Mouse (Mus musculus) hindbrain, embryonic 11.5 days (tissue): ENCODE results near the gene Nploc4. TPM values are rescaled to one million over a fixed set of nuclear protein-coding genes. Genes with fewer than 3 reads are reported as not detected.

ENCODE experiments used
- ATAC-seq: fragments of 200-750 bp; cut with Nextera tagmentation; 2 replicates; pipeline ENCODE4 v1.8.0; 2017; ENCODE audit warnings: mild to moderate bottlenecking, moderate TSS enrichment, moderate library complexity; ENCODE audit not compliant: low FRiP score
- DNase-seq: peaks from one replicate; pipeline ENCODE4 v3.0.0-alpha.2; 2015; ENCODE audit warnings: low spot score
- H3K27ac ChIP-seq: fragments of 300-500 bp; sonication (generic); 2 replicates; pipeline ENCODE4 v1.5.1; 2014; ENCODE audit warnings: mild to moderate bottlenecking, low read depth, low read length
- H3K27me3 ChIP-seq: fragments of 300-500 bp; sonication (generic); 2 replicates; pipeline ENCODE4 v1.6.1; 2014; ENCODE audit warnings: mild to moderate bottlenecking, low read length, moderate library complexity, mixed read lengths; ENCODE audit not compliant: control insufficient read depth, insufficient read depth
- H3K36me3 ChIP-seq: fragments of 300-500 bp; sonication (generic); 2 replicates; pipeline ENCODE4 v1.6.1; 2014; ENCODE audit warnings: mild to moderate bottlenecking, low read length, moderate library complexity, mixed read lengths; ENCODE audit not compliant: control insufficient read depth, insufficient read depth
- H3K4me1 ChIP-seq: fragments of 300-500 bp; sonication (generic); replicated peaks from 2 replicates; pipeline ENCODE4 v1.6.1; 2014; ENCODE audit warnings: low read length, mixed read lengths; ENCODE audit not compliant: control insufficient read depth, insufficient read depth
- H3K4me2 ChIP-seq: fragments of 300-500 bp; sonication (generic); replicated peaks from 2 replicates; pipeline ENCODE4 v1.6.1; 2014; ENCODE audit warnings: mild to moderate bottlenecking, low read depth, low read length
- H3K4me3 ChIP-seq: fragments of 300-500 bp; sonication (generic); 2 replicates; pipeline ENCODE4 v1.5.1; 2014; ENCODE audit warnings: low read depth, low read length
- H3K9ac ChIP-seq: fragments of 300-500 bp; sonication (generic); 2 replicates; pipeline ENCODE4 v1.6.1; 2014; ENCODE audit warnings: low read depth, low read length
- H3K9me3 ChIP-seq: fragments of 300-500 bp; sonication (generic); 2 replicates; pipeline ENCODE4 v1.6.1; 2016; ENCODE audit warnings: low read length; ENCODE audit not compliant: control insufficient read depth
- WGBS: fragments of 180-500 bp; shearing (Covaris S2); extraction: QIAGEN DNeasy Blood & Tissue Kit; methylation state at CpG from one replicate; pipeline ENCODE4 v1.1.7; 2014; 5-methylcytosine and 5-hydroxymethylcytosine counted together
- polyA plus RNA-seq: library from polyadenylated mRNA; unstranded; fragments of >200 nt; fragmentation: Nextera tagmentation; extraction: Ambion mirVana; gene quantifications from 2 replicates; pipeline ENCODE4 v1.2.1, GENCODE M21; 2014

Gene Nploc4
- polyA plus RNA-seq, 1 experiment from 2014 or later, result 37.5 TPM

DNA sequence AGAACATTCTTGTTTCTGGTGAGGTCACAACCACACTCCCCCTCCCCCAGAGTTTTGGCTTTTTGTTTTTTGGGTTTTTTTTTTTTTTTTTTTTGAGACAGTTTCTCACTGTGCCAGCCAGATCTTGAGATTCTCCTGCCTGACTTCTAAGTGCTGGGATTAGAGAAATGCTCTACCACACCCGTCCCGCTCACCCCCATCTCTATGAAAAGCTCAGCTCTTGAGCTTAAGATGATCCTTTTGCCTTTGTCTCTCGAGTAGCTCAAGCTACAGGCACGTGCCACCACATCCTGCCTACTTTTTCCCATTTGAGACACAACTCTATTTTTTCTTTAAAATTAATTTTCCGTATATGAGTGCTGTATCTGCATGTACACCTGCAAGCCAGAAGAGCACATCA lies 26.9 kb upstream of the Nploc4 start:
- ATAC-seq, result no peak

DNA sequence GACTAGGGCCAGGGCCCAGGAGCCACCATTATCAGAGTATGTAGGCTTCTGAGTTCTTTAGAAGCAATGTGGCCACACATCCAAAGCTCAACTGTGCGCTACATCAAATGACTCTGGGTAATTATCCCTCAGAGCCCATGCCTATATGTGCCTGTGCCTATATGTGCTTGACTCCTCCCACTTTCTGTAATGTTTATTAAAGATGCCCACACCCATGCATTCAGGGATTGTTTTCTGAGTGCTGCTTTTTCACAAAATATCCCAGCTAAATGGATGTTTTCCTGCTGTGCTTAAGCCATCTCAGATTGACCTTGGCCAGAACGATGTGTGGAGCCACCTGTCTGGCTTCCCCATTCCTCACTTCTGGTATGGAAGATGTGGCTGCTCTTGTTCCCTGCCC lies 26.0 kb upstream of the Nploc4 start:
- ATAC-seq (no peak), DNase-seq (no peak)
- no peak overlapping the region for H3K4me2 ChIP-seq
- no peak overlapping the region for H3K9ac ChIP-seq
- WGBS, result 94% methylated on average over 2 of the region's 2 CpGs
- no peaks in the 10 kb centered on the region for H3K9me3 ChIP-seq
- no peaks in the 10 kb centered on the region for H3K36me3 ChIP-seq
- no peak overlapping the region for H3K27ac ChIP-seq
- H3K4me1 ChIP-seq, result peaks cover 7% of the 10 kb centered on the region; the same call in 1 of the 2 replicates
- H3K27me3 ChIP-seq, result no peaks in the 10 kb centered on the region
- H3K4me3 ChIP-seq, result no peak overlapping the region

More for the DNA sequence above, 26.9 kb upstream of the Nploc4 start:
- Histone ChIP-seq H3K9me3 (no peaks in the 10 kb centered on the region), H3K27ac (no peak overlapping the region), H3K4me2 (no peak overlapping the region), H3K9ac (no peak overlapping the region), H3K27me3 (no peaks in the 10 kb centered on the region), H3K4me1 (peaks cover 9% of the 10 kb centered on the region; the same call in 1 of the 2 replicates), H3K36me3 (no peaks in the 10 kb centered on the region), H3K4me3 (no peak overlapping the region)
- 87% methylated on average over 5 of the region's 5 CpGs for WGBS
- DNase-seq, result no peak

DNA sequence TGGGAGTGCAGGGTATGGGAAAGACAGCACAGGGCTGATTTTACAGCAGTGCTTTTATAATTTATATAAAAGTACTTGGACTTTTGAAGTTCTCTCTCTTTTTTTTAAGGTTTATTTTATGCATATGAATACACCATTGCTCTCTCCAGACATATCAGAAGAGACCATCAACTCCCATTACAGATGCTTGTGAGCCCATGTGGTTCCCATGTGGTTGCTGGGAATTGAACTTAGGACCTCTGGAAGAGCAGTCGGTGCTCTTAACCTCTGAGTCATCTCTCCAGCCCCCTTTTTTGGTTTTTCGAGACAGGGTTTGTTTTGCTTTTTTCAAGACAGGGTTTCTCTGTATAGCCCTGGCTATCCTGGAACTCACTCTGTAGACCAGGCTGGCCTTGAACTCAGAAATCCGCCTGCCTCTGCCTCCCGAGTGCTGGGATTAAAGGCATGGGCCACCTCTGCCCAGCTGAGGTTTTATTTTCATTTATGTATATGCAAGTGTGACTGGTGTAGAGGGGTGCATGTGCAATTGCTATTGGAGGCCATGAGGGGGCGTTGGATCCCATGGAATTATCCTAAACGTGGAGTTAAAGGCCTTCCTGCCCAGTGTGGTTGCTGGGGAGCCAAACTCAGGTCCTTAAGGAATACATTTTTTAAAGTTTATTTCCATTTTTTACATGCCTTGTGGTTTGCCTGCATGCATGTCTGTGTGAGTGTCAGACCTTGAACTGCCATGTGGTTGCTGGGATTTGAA lies 21.5 kb upstream of the Nploc4 start:
- Histone ChIP-seq H3K4me2 (peak overlapping the region; percentile 92), H3K4me3 (peak overlapping the region; percentile 91), H3K4me1 (no peaks in the 10 kb centered on the region; the same call in 1 of the 2 replicates), H3K9me3 (no peaks in the 10 kb centered on the region), H3K9ac (peak overlapping the region; percentile 93; the same call in 1 of the 2 replicates), H3K36me3 (no peaks in the 10 kb centered on the region), H3K27me3 (no peaks in the 10 kb centered on the region), H3K27ac (no peak overlapping the region)
- DNase-seq (peak; percentile 14), ATAC-seq (no peak)
- 76% methylated on average over 6 of the region's 6 CpGs for WGBS

DNA sequence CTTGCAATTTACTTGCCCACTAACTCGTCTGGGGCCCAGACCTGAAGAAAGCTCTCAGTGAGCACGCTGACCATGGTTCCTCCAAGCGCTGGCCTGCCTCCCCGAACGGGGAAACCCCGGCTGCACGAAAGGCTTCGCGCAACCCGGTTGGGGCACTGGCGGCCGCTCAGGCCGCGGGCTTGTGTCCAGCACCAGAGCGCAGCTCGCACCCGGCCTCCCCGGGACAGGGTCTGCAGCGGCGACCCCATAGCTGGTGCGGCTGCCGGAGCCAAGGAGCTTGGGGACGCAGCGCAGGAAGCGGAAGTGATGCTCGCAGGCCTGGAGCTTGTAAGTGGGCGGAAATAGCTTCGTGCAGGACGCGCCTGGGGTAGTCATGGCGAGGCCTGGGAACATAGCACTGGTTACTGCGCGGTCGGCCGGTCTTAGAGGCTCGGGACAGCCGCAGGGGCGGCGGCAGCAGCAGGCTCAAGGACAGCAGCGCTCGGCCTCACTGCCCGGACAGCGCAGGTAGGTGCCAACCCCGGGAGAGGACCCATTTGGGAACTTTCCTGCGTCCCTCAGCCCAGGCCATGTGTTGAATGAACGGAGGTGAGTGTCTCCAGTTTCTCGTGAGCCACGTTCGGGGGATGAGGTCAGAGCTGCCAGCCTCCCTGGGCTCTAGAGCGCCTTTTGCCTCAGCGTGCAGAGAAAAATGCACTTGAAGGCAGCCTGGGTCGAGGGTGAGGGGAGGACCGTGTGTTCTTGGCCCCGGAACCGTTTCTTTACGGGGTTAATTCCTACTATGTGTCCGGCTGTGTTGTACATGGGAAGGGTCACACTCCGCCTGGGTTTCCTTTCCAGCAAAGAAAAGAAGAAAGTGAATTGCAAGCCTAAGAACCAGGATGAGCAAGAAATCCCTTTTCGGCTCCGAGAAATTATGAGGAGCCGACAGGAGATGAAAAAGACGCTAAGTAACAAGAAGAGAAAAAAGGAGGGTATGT lies 20.6 kb upstream of the Nploc4 start, which contains the start of the genes Oxld1 and Ccdc137:
Gene Oxld1, minus strand, starts transcription at position 297 of the 980 bp plus-strand sequence.
Gene Ccdc137, plus strand, starts transcription at position 344 of the 980 bp plus-strand sequence.
- H3K4me3 ChIP-seq, result peak within 1 kb of the TSS; percentile 91
- peak within 1 kb of the TSS; percentile 93 for H3K9ac ChIP-seq
- H3K27me3 ChIP-seq, result no peaks in the 10 kb centered on the region
- DNase-seq (peak; percentile 86), ATAC-seq (peak; percentile 86)
- no peaks in the 10 kb centered on the region for H3K9me3 ChIP-seq
- no peaks in the 10 kb centered on the region; the same call in 1 of the 2 replicates for H3K4me1 ChIP-seq
- no peaks in the 10 kb centered on the region for H3K36me3 ChIP-seq
- 5% methylated on average over 62 of the region's 62 CpGs for whole genome bisulfite sequencing
- H3K4me2 ChIP-seq, result peak within 1 kb of the TSS; percentile 92
- H3K27ac ChIP-seq, result peak within 1 kb of the TSS; percentile 63

DNA sequence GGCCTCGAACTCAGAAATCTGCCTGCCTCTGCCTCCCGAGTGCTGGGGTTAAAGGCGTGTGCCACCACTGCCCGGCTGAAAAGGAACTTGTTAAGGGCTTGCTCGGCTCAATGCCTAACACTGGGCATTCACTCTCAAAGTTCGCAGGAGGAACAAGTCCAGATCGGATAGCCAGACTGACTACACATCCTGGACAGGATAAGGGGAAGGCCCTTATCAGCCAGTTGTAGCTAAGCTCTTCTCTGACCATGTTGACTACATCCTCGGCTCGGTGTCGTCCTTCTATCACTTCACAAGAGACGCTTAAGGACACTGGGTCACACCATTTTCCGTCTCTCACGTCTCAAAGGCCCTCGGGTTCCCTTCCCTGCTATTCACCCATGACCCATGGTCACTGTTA lies 19.9 kb upstream of the Nploc4 start:
- Histone ChIP-seq H3K4me3 (peak overlapping the region; percentile 91), H3K27ac (peak overlapping the region; percentile 63), H3K4me1 (no peaks in the 10 kb centered on the region; the same call in 1 of the 2 replicates), H3K27me3 (no peaks in the 10 kb centered on the region), H3K9me3 (no peaks in the 10 kb centered on the region), H3K9ac (peak overlapping the region; percentile 93), H3K36me3 (no peaks in the 10 kb centered on the region), H3K4me2 (peak overlapping the region; percentile 92)
- no peak for ATAC-seq
- no peak for DNase-seq
- WGBS, result 38% methylated on average over 14 of the region's 14 CpGs

DNA sequence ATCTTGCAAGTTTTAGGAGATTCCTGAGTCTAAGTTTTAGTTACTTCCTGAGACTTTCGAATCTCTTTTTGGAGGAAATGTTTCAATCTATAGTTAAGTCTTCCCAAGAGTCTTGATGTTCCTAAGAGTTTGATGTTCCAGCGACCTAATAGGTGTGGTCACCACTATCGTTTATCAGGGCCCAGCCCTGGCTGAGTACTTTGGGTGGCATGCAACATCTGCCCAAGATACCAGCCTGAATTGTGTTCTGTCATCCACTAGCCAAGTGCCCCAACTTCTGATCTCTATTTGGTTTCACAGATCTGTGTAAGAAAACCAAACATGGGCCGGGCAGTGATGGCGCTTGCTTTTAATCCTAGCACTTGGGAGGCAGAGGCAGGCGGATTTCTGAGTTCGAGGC lies 17.9 kb upstream of the Nploc4 start:
- Histone ChIP-seq H3K9ac (no peak overlapping the region), H3K27me3 (no peaks in the 10 kb centered on the region), H3K36me3 (no peaks in the 10 kb centered on the region), H3K4me2 (no peak overlapping the region), H3K9me3 (no peaks in the 10 kb centered on the region), H3K4me3 (no peak overlapping the region), H3K27ac (no peak overlapping the region), H3K4me1 (no peaks in the 10 kb centered on the region; the same call in 1 of the 2 replicates)
- 91% methylated on average over 7 of the region's 7 CpGs for whole genome bisulfite sequencing
- no peak for DNase-seq
- no peak for ATAC-seq

DNA sequence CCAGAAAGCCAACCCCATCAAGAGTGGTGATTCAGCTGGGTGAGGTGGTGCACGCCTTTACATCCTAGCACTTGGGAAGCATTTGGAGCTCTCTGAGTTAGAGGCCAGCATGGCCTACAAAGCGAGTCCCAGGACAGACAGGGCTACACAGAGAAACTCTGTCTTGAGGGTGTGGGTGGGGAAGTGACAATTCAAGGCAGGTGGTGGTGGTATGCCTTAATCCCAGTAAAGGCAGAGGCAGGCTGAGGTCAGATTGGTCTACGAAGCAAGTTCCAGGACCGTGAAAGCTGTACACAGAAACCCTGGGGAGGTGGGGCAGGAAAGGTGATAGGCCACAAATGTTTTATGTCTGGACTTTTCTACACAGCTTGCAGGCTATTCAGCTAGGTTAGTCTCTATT lies 17.5 kb upstream of the Nploc4 start:
- Histone ChIP-seq H3K27me3 (no peaks in the 10 kb centered on the region), H3K4me2 (no peak overlapping the region), H3K36me3 (no peaks in the 10 kb centered on the region), H3K4me3 (no peak overlapping the region), H3K9ac (no peak overlapping the region), H3K9me3 (no peaks in the 10 kb centered on the region), H3K27ac (no peak overlapping the region), H3K4me1 (no peaks in the 10 kb centered on the region; the same call in 1 of the 2 replicates)
- no peak for ATAC-seq
- WGBS, result 92% methylated on average over 4 of the region's 4 CpGs
- no peak for DNase-seq

DNA sequence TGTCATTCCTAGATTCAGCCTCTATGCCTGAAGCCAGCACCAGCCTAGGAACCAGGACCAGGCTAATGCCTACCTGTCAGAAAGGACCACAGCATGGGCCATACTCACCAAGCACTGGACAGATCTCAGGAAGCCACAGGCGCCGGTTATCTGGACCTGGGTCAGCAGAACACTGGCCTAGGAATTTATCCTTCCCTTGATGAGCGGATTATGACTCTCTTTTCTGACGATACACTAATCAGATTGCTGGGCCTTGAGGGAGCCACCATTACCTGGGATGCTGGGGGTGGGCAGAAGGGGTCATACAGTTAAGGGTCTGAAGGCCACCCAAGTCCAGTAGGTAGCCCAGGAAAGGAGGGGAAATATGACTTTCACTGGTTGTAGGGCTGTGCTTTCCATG lies 15.8 kb upstream of the Nploc4 start, which contains the start of gene Pde6g:
Gene Pde6g, minus strand, starts transcription at position 195 of the 400 bp plus-strand sequence.
- Histone ChIP-seq H3K4me2 (no peak within 1 kb of the TSS), H3K27me3 (no peaks in the 10 kb centered on the region), H3K9ac (no peak within 1 kb of the TSS), H3K9me3 (no peaks in the 10 kb centered on the region), H3K4me1 (no peaks in the 10 kb centered on the region; the same call in 1 of the 2 replicates), H3K4me3 (no peak within 1 kb of the TSS), H3K27ac (no peak within 1 kb of the TSS), H3K36me3 (no peaks in the 10 kb centered on the region)
- DNase-seq, result no peak
- no peak for ATAC-seq
- WGBS, result 86% methylated on average over 4 of the region's 4 CpGs
